Mouse (Mus musculus) spleen, adult 18-20 months (tissue): ENCODE data around the gene Spata18.

Experiments used
- DNase-seq, 2 experiments: peaks; one replicate each; pipeline ENCODE4 v3.0.0; 2022; ENCODE audit warnings: mixed read lengths in 2 of 2

Spata18 gene

GRCm38 (mm10) chr5:73721682-73722282, 70.6 kb downstream of the Spata18 start:
- DNase-seq = no peak

GRCm38 (mm10) chr5:73725981-73726380, 74.8 kb downstream of the Spata18 start:
- DNase-seq = no peak

DNA sequence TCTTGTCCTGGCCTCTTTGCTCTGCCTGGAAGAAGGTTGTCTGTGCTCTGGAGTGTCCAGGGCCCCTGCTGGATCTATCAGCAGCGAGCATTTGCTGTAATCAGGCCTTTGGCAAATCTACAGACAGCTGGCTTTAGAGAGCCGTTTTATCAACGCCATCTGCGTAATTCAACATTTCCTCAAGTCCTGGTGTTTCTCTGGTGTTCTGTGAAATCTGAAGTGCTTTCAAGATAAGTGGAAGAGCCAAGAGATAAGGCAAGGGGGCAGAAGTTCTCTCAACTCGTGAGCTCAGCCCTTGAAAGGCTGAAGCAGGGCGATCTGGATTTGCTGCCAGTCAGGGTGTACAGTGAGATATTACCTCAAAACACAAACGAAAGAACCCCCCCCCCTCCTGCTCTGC, 77.5 kb downstream of the Spata18 start:
- no peak for DNase-seq
